Mouse (Mus musculus): ENCODE results near the gene Pik3c2g. TPM values are rescaled to one million over a fixed set of nuclear protein-coding genes. Genes with fewer than 3 reads are reported as not detected.

Pik3c2g gene
- total RNA-seq, 2 experiments from 2014 or later: not detected

DNA sequence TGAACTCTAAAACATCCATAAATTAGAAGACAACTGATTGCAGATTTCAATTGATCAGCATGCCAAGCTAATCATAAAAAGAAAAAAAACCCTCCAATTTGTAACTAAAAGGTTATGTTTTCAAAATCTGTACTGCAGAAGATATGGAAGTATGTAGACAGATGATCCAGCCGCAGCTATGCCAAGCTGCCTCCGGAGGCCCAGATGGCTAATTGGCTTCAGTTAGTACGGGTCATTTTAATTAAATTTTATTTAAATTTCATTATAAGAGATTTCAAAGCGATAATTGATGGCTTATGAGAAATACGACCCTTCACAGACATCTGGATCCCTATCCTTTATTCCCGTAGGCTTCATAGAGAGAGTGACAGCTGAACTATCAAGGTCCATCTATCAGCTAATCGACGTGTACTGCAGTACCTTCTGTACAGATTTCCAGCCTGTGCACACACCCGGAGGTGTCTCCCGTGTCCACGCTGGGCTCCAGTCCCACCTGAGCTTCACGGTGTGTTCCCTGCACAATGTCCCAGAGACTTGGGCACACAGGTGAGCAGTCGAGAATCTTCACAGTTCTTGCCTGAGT is 132.7 kb downstream of the Pik3c2g start:
- no peak for ATAC-seq (replicated peaks; ENCODE audit: low FRiP score, poor library complexity, severe bottlenecking)

- ATAC-seq (replicated peaks; ENCODE audit: low FRiP score, poor library complexity, severe bottlenecking): no peak
Observed at GRCm38 (mm10) chr6:139735708-139736626, 148.9 kb downstream of the Pik3c2g start.

DNA sequence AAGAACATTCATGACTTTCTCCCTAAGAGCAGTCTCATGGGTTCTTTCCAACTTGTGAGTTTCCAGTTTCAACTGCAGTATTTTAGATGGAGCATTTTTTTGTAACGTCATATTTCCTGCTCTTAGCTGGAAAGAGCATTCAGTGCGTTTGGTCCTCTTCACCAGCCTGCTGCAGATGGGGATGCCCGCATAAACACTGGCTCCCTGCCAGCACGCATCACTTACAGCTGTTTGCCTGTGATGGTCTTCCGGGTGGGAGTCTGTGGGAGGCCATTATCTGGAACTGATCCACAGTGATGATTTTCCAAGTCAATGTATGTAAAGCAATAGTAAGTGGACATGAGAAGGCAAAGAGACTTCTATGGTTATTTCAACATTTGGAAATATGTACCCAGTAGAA is 151.3 kb downstream of the Pik3c2g start:
- ATAC-seq (replicated peaks; ENCODE audit: low FRiP score, poor library complexity, severe bottlenecking): no peak

- no peak for ATAC-seq (replicated peaks; ENCODE audit: low FRiP score, poor library complexity, severe bottlenecking)
Observed at GRCm38 (mm10) chr6:139742693-139743432, 155.8 kb downstream of the Pik3c2g start.

DNA sequence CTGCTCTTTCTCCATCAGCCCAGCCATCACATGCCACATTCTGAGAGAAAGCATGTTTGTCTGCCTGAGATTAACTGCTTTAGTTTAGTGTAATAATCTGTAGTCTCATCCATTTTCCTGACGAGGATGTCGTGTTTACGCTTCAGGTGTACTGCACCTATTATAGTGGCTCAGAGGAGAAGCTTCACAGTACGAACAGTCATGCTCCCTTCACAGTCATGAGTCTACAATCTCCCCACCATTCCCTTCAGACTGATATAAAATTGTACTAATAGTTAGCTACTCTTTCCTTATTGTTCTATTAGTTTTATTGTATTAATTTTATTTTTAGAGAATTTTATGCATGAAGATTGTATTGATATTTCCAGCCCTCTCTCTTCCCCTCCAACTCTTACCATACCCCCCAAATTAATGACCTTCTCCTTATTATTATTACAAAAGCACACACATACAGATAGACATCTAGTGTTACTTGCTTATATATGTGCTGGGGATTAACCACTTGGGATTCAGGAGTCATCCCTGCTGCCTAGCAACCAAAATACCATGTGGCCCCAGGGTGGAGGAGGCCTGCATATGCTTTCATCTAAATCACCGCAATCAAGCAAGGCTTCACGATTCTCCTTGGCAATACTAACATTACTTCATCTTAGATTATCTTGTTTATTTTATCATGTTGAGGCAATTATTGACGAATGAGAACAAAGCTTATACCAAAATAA is 159.9 kb downstream of the Pik3c2g start:
- ATAC-seq (replicated peaks; ENCODE audit: low FRiP score, poor library complexity, severe bottlenecking): no peak

DNA sequence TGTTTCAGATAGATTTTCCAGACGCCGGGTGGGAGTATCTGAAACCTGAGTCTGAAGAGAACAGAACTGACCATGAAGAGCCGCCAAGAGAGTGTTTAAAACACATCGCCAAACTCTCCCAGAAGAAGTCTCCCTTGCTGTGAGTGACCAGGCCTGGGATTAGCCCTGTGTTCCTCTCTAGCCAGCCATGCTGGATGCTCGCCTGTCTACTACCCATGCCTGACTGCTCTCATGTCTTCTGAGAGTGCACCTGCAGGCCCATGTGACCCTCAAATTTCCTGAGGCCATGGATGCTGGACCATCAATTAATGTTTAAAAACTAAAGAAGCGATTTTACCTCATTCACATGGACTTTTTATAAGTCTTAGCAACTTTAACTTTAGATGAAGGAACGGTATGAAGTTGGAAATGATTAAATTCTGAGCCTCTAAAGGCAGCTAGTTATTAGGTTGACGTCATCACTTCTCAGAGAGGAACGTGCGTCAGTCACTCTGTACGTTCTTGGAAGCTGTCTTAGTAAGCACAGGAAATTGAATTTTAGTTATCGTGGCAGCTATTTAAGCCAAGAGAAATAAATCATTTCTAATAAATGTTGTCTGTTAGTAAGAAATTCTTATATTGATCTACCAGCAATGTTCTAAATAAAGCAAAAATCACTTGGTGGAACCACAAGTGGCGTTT is 161.2 kb downstream of the Pik3c2g start:
- ATAC-seq (replicated peaks; ENCODE audit: low FRiP score, poor library complexity, severe bottlenecking): no peak

DNA sequence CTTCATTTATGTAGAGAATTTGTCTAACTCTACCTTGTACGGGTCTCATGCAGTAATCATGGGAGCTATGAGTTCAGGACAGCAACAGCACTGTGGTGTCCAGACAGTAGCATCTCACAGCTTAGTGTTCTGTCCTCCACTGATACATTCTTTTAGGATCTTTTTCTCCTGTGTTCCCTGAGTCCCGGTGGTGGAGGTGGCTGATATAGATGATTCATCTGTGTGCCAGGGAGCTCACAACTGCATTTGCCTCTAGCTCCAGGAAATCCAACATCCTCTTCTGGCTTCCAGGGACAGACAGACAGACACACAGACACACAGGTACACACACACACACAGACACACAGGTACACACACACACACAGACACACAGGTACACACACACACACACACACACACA is 163.6 kb downstream of the Pik3c2g start:
- no peak for ATAC-seq (replicated peaks; ENCODE audit: low FRiP score, poor library complexity, severe bottlenecking)

GRCm38 (mm10) chr6:139751022-139751421 is 164.0 kb downstream of the Pik3c2g start:
- ATAC-seq (replicated peaks; ENCODE audit: low FRiP score, poor library complexity, severe bottlenecking): no peak

DNA sequence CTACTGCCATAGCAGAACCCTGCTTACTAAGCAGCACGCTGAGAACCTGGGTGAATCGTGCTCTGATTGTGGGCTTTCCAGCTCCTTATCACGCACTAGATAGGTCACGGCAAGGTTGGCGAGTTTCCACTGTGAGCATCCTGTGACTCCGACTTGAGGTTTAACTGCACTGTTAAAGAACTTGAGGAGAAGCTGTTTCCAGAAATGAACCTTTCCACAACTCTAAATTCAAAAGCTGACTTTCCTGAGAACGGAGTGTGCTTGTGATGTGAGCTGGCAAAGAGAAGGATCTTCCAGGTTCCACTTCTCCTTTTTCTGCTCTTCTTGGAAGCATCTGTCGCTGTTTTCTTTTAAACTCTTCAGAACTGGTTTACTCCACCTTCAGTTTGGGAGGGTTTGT is 170.9 kb downstream of the Pik3c2g start:
- no peak for ATAC-seq (replicated peaks; ENCODE audit: low FRiP score, poor library complexity, severe bottlenecking)

GRCm38 (mm10) chr6:139760978-139761377 is 174.0 kb downstream of the Pik3c2g start:
- no peak for ATAC-seq (replicated peaks; ENCODE audit: low FRiP score, poor library complexity, severe bottlenecking)

DNA sequence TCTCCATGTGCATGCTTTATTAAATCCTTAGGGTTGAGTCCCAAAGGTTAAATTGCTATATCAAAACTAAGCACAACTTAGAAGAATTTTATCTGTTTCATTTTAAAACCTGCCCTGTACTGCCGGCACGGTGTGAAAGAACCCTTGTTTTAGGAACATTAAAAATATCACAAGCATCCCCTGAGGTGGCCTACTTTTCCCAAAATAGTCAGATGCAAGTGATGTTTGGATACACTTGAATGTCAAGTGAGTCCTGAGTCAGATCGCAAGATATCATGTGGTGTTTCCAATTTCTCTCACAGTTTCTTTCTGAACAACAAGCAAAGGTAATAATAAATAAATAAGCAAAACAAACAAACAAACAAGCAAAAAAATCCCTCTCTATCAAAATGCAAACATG is 177.4 kb downstream of the Pik3c2g start:
- ATAC-seq (replicated peaks; ENCODE audit: low FRiP score, poor library complexity, severe bottlenecking): no peak

DNA sequence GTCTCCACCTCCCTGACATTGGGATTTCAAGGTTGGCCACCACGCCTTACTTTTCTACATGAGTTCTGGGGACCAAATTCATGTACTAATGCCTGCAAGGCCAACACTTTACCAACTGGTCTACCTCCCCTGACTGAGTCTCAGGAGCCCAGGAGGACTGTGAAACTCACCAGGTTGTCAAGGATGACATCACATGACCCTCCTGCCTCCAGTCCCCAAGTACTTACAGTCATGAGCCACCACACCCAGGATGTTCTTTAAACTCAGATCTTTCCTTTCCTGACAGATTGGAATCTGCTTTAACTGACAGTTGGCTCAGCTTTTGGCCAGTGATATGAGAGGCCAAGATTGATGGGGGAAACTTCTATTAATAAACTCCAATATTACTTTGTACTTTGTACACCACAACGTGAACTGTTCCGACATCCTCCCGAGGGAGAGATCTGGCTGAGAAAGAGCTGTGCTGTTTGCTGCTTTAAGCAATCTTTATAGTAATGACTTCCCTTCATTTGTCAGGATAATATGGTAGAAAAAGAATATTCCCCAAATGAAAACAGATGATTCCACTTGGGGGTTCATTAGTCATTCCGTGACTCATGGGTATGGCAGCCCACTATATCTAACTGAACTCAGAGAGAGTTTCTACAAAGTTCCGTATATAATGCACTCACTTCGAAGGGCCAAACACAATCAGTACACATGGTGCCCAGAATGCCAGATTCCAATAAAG is 182.9 kb downstream of the Pik3c2g start:
- no peak for ATAC-seq (replicated peaks; ENCODE audit: low FRiP score, poor library complexity, severe bottlenecking)

GRCm38 (mm10) chr6:139770535-139770934 is 183.5 kb downstream of the Pik3c2g start:
- ATAC-seq (replicated peaks; ENCODE audit: low FRiP score, poor library complexity, severe bottlenecking): no peak

DNA sequence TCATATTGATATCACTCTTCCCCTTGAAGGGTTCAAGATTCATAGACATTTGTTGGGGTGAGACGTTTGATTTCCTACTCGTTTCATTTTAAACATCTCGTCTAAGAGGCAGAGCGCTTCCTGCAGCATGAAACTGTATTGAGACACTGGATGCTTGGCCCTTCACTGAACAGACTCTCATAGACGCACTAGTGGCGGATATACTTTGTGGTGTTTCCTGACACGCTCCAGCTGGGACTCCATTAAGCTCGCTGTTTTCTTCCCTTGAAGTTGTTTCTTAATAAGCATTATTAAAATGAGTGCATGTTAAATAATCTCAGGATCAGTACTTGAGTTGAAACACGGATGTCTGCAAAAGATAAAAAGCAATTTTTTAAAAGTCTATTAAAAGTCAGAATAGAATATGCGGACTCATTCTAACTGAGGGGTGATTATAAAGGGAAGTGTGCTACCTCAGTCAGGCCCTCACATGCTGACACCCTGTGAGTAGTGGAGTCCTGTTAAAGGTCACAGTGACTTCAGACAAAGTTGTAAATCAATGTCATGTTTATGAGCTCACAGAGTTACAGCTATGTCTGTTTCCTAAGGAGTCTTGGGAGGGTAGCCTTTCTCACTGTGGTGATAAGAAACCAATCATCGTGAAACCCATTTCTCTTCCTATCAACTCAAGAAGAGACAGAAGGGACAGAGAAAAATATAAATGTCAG is 190.7 kb downstream of the Pik3c2g start:
- ATAC-seq (replicated peaks; ENCODE audit: low FRiP score, poor library complexity, severe bottlenecking): no peak

DNA sequence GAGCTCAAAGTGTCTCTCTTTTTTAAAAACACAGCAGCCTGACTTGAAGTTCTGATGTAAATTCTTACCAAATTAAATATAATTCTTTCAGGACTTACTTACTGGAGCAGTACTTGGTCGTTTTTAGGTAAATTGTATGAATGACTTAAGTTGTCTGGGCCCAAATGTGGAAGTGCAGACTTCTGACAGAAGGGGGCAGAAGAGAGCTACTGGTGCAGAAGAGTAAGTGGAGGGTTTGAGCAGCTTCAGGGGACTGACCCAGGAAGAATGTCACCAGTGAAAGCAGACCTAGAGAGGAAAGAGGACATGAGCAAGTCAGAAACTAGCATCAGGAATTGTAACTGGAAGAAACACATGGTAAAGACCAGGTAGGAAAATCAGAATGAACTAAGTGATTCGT is 193.0 kb downstream of the Pik3c2g start:
- no peak for ATAC-seq (replicated peaks; ENCODE audit: low FRiP score, poor library complexity, severe bottlenecking)

DNA sequence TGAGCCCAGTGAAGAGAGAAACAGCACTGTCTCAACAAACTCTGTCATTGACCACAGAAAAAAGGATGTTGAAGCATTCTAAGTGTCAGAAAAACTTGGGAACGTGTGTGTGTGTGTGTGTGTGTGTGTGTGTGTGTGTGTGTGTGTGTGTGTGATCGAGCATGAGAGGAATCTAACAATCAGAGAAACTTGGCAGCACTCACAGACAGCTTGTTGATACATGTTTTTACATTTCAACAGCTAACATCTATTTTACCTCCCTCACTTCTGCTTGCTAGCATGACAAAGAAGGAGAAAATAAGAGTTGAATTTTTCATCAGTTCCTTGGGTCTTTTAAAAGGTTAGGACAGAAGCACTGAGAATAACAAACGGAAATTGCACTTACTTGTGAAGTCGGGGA is 202.5 kb downstream of the Pik3c2g start:
- no peak for ATAC-seq (replicated peaks; ENCODE audit: low FRiP score, poor library complexity, severe bottlenecking)

GRCm38 (mm10) chr6:139799541-139800226 is 212.7 kb downstream of the Pik3c2g start:
- no peak for ATAC-seq (replicated peaks; ENCODE audit: low FRiP score, poor library complexity, severe bottlenecking)

- ATAC-seq (replicated peaks; ENCODE audit: low FRiP score, poor library complexity, severe bottlenecking): no peak
Observed at GRCm38 (mm10) chr6:139821916-139822315, 234.9 kb downstream of the Pik3c2g start.
